Mouse (Mus musculus) limb, embryonic 14.5 days (tissue): Measurements from ENCODE around the gene Trafd1. TPM values are rescaled to one million over a fixed set of nuclear protein-coding genes. Genes with fewer than 3 reads are reported as not detected.

Source experiments
- ATAC-seq: fragments of 200-750 bp; cut with Nextera tagmentation; 2 replicates; pipeline ENCODE4 v1.8.0; 2017; ENCODE audit warnings: low read depth, moderate number of reproducible peaks, moderate TSS enrichment; ENCODE audit not compliant: low FRiP score
- DNase-seq: peaks from one replicate; pipeline ENCODE4 v3.0.0-alpha.2; 2015; ENCODE audit warnings: low spot score
- H3K27ac ChIP-seq: fragments of 300-500 bp; sonication (generic); replicated peaks from 2 replicates; pipeline ENCODE4 v1.5.1; 2014; ENCODE audit warnings: low read depth, mild to moderate bottlenecking, low read length, moderate library complexity, mixed read lengths
- H3K27me3 ChIP-seq: fragments of 300-500 bp; sonication (generic); 2 replicates; pipeline ENCODE4 v1.6.1; 2014; ENCODE audit warnings: low read length, mixed read lengths; ENCODE audit not compliant: control insufficient read depth, insufficient read depth
- H3K36me3 ChIP-seq: fragments of 300-500 bp; sonication (generic); 2 replicates; pipeline ENCODE4 v1.6.1; 2014; ENCODE audit warnings: mild to moderate bottlenecking, low read length, moderate library complexity, mixed read lengths; ENCODE audit not compliant: control insufficient read depth, insufficient read depth
- H3K4me1 ChIP-seq: fragments of 300-500 bp; sonication (generic); 2 replicates; pipeline ENCODE4 v1.6.1; 2014; ENCODE audit warnings: antibody characterized with exemption, low read length, mixed read lengths; ENCODE audit not compliant: control insufficient read depth, insufficient read depth
- H3K4me2 ChIP-seq: fragments of 300-500 bp; sonication (generic); replicated peaks from 2 replicates; pipeline ENCODE4 v1.6.1; 2014; ENCODE audit warnings: low read depth, mild to moderate bottlenecking, low read length, moderate library complexity; ENCODE audit not compliant: severe bottlenecking
- H3K4me3 ChIP-seq: fragments of 300-500 bp; sonication (generic); replicated peaks from 2 replicates; pipeline ENCODE4 v1.5.1; 2014; ENCODE audit warnings: low read length
- H3K9ac ChIP-seq: fragments of 300-500 bp; sonication (generic); 2 replicates; pipeline ENCODE4 v1.6.1; 2014; ENCODE audit warnings: mild to moderate bottlenecking, low read depth, low read length, moderate library complexity; ENCODE audit not compliant: severe bottlenecking
- H3K9me3 ChIP-seq: fragments of 300-500 bp; sonication (generic); 2 replicates; pipeline ENCODE4 v1.6.1; 2016; ENCODE audit warnings: low read length; ENCODE audit not compliant: control insufficient read depth
- POLR2A ChIP-seq: fragments of 200-500 bp; IDR thresholded peaks from 2 replicates; pipeline ENCODE4 v1.8.0; 2012; ENCODE audit warnings: inconsistent platforms, mild to moderate bottlenecking, moderate library complexity, borderline replicate concordance; ENCODE audit not compliant: insufficient read depth, insufficient read length; ENCODE audit errors: extremely low read depth
- WGBS: fragments of 180-500 bp; shearing (Covaris S2); extraction: QIAGEN DNeasy Blood & Tissue Kit; methylation state at CpG from one replicate; pipeline ENCODE4 v1.1.7; 2014; 5-methylcytosine and 5-hydroxymethylcytosine counted together
- polyA plus RNA-seq, 2 experiments: library from polyadenylated mRNA; depleted of rRNA in 1 of 2; stranded (reverse) in 1 of 2; unstranded in 1 of 2; fragments of >200 nt; fragmentation: Nextera tagmentation in 1 of 2; extraction: Ambion mirVana in 1 of 2; gene quantifications; 2 replicates each; pipeline versions ENCODE4 v1.2.1 to v1.2.3; 2012 to 2014

Trafd1 gene
- polyA plus RNA-seq, 2 experiments: 70.2 to 102 TPM

GRCm38 (mm10) chr5:121410975-121411374 lies 25.5 kb upstream of the Trafd1 start:
- peaks cover 78% of the 10 kb centered on the region for H3K36me3 ChIP-seq

GRCm38 (mm10) chr5:121407856-121408255 lies 22.4 kb upstream of the Trafd1 start:
- ATAC-seq (no peak), DNase-seq (no peak)
- no peaks in the 10 kb centered on the region for H3K4me1 ChIP-seq
- no peak overlapping the region for H3K4me3 ChIP-seq
- no peak overlapping the region for H3K4me2 ChIP-seq
- H3K27ac ChIP-seq: no peak overlapping the region
- H3K36me3 ChIP-seq: peaks cover 52% of the 10 kb centered on the region
- H3K9me3 ChIP-seq: no peaks in the 10 kb centered on the region
- WGBS: 92% methylated on average over 8 of the region's 8 CpGs
- no peak for TF ChIP-seq POLR2A
- H3K9ac ChIP-seq: no peak overlapping the region
- no peaks in the 10 kb centered on the region for H3K27me3 ChIP-seq

More at GRCm38 (mm10) chr5:121410975-121411374, 25.5 kb upstream of the Trafd1 start:
- no peaks in the 10 kb centered on the region for H3K9me3 ChIP-seq
- WGBS: 89% methylated on average over 4 of the region's 4 CpGs
- H3K4me2 ChIP-seq: no peak overlapping the region
- H3K9ac ChIP-seq: no peak overlapping the region
- ATAC-seq (no peak), DNase-seq (no peak)
- no peaks in the 10 kb centered on the region for H3K27me3 ChIP-seq
- TF ChIP-seq POLR2A: no peak
- no peak overlapping the region for H3K27ac ChIP-seq
- no peaks in the 10 kb centered on the region for H3K4me1 ChIP-seq
- no peak overlapping the region for H3K4me3 ChIP-seq

GRCm38 (mm10) chr5:121400849-121401248 lies 15.4 kb upstream of the Trafd1 start:
- TF ChIP-seq POLR2A: no peak
- Histone ChIP-seq H3K9me3 (no peaks in the 10 kb centered on the region), H3K9ac (no peak overlapping the region), H3K36me3 (peaks cover 7% of the 10 kb centered on the region; the same call in 1 of the 2 replicates), H3K4me3 (no peak overlapping the region), H3K27me3 (no peaks in the 10 kb centered on the region), H3K27ac (no peak overlapping the region), H3K4me2 (no peak overlapping the region), H3K4me1 (peaks cover 13% of the 10 kb centered on the region)
- 88% methylated on average over 5 of the region's 5 CpGs for WGBS
- ATAC-seq (no peak), DNase-seq (no peak)

- no peak for ATAC-seq
- Histone ChIP-seq H3K4me1 (peaks cover 13% of the 10 kb centered on the region), H3K9ac (no peak overlapping the region), H3K27ac (no peak overlapping the region), H3K27me3 (no peaks in the 10 kb centered on the region), H3K4me3 (no peak overlapping the region), H3K9me3 (no peaks in the 10 kb centered on the region), H3K4me2 (no peak overlapping the region), H3K36me3 (peaks cover 7% of the 10 kb centered on the region; the same call in 1 of the 2 replicates)
- 71% methylated on average over 5 of the region's 5 CpGs for WGBS
- no peak for TF ChIP-seq POLR2A
- no peak for DNase-seq
Observed at GRCm38 (mm10) chr5:121400064-121400463, 14.6 kb upstream of the Trafd1 start.

- H3K4me1 ChIP-seq: peaks cover 13% of the 10 kb centered on the region
- H3K36me3 ChIP-seq: peaks cover 7% of the 10 kb centered on the region; the same call in 1 of the 2 replicates
- H3K27me3 ChIP-seq: no peaks in the 10 kb centered on the region
- DNase-seq (no peak), ATAC-seq (no peak)
- 81% methylated on average over 5 of the region's 5 CpGs for WGBS
- no peak for TF ChIP-seq POLR2A
- no peak overlapping the region for H3K9ac ChIP-seq
- H3K9me3 ChIP-seq: no peaks in the 10 kb centered on the region
- H3K4me2 ChIP-seq: peak overlapping the region; percentile 90
- H3K4me3 ChIP-seq: no peak overlapping the region; the same call in 1 of the 2 replicates
- H3K27ac ChIP-seq: no peak overlapping the region
Observed at GRCm38 (mm10) chr5:121399540-121399939, 14.1 kb upstream of the Trafd1 start.
